Mouse (Mus musculus): ENCODE measurements around the gene Oosp1.

The Oosp1 gene

GRCm38 (mm10) chr19:11690839-11691238, at the start of gene Oosp1:
Oosp1 (minus strand) TSS chr19:11691150.
- in situ Hi-C loops (cut with MboI), result no loop called here

DNA sequence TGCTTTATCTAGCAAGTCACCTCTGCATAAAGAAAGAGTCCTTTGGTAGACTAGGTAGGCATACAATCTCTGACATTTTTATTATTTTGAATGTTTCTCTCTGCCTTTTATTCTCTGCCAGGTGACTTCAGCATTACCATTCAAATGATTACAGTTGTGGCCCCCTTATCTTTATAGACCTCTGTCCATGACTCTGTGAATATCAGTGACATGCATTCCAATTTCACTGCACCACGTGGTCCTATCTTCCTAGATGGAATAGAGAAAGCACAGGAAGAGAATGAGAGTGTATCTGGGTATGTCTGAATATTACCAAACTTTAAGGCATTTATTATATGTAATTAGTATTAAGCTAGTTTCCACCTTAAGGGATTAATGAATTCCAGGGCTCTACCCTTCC, 45.5 kb upstream of the Oosp1 start:
- in situ Hi-C loops (cut with MboI), result no loop called here

- in situ Hi-C loops (cut with MboI), result no loop called here
Measured at GRCm38 (mm10) chr19:11730278-11730677, 39.3 kb upstream of the Oosp1 start.

- in situ Hi-C loops (cut with MboI), result no loop called here
Measured at GRCm38 (mm10) chr19:11727304-11727703, 36.4 kb upstream of the Oosp1 start.

DNA sequence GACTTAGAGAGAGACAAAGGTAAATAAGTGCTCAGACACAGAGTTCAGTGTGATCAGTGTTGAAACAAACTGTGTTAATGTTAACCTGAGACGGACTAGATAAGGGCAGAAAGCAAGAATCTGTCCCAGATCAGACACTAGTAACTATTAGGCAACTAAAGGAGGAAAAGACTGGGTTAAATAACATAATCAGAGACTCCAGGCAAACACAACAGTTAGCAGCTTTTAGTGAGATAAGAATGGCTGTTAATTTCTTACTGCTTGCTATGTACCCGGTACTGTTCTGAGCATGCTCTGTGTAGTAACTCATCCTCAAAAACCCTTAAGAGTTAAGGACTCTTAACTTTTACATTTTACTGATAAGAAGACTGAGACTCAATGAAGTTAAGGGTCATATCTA, 35.0 kb upstream of the Oosp1 start:
- in situ Hi-C loops (cut with MboI), result no loop called here

DNA sequence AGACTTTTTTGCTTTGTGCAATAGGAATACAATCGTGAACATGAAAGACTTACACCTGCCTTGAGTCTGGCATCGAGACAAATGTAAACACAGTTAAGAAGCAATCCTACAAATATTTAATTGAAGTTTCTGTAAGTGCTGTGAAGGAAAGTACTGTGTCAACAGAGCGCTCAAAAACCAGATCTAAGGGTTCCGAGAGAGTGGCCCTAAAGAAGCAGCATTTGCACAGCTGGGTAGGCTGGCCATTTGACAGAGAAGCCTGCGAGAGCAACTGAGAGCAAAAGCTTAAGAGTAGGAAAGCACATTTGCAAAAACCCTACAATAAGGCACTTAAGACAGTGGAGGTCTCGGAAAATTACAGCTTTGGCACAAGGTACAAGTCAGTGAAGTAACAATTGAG, 33.3 kb upstream of the Oosp1 start:
- in situ Hi-C loops (cut with MboI), result no loop called here

DNA sequence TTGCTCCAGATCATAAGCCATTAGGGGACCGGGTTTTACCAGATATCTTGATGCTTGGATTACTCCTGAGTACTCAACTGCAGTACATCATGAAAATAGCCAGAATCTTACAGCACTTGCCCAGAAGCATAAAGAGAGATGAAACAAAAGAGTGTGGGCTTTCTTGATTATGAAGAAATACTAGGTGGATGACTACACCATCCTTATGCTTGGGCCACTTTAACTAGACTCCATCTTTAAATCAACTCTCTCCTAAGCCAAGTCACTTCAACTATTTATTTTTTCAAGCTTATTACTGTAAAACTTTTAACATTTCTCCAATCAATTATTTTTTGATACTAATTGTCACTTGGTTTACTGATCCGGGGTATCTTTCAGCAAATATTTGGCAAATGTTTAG, 32.9 kb upstream of the Oosp1 start:
- in situ Hi-C loops (cut with MboI), result no loop called here

GRCm38 (mm10) chr19:11720071-11720470, 29.1 kb upstream of the Oosp1 start:
- in situ Hi-C loops (cut with MboI), result no loop called here

GRCm38 (mm10) chr19:11712451-11712850, 21.5 kb upstream of the Oosp1 start:
- in situ Hi-C loops (cut with MboI), result no loop called here

GRCm38 (mm10) chr19:11698342-11698741, 7.4 kb upstream of the Oosp1 start:
- in situ Hi-C loops (cut with MboI), result no loop called here

DNA sequence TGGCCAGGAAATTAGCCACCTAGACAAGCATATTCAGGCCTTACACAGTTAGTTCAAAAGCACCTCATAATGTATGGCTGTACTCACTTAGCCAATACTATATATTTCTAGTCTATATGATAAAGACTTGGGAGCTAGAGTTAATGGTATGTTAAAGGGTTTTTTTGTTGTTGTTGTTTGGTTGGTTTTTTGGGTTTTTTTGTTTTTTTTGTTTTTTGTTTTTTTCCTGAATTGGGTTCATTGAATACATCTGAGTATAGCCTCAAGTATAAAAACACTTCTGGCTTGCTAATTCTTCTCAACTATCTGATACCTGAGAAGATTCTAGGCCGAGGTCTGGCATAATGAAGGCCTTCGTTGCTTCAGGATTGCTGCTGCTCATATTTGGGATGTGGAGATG, 5.8 kb upstream of the Oosp1 start, which contains the start of gene Oosp3:
TSS of gene Oosp3 (plus strand) at position 301 of the 400 bp plus-strand sequence.
- in situ Hi-C loops (cut with MboI), result no loop called here

GRCm38 (mm10) chr19:11691454-11691853, 504 bp upstream of the Oosp1 start:
- in situ Hi-C loops (cut with MboI), result no loop called here

DNA sequence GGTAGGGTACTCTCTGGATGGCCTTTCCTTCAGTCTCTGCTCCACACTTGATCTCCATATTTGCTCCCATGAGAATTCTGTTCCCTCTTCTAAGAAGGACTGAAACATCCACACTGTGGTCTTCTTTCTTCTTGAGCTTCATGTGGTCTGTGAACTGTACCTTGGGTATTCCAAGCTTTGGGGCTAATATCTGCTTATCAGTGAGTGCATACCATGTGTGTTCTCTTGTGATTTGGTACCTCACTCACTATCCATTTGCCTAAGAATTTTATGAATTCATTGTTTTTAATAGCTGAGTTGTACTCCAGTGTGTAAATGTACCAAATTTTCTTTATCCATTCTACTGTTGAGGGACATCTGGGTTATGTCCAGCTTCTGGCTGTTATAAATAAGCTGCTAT, 29.4 kb downstream of the Oosp1 start:
- in situ Hi-C loops (cut with MboI), result no loop called here

- in situ Hi-C loops (cut with MboI), result no loop called here
Measured at GRCm38 (mm10) chr19:11660459-11660858, 30.5 kb downstream of the Oosp1 start, which contains the start of gene Oosp2. Oosp2 (minus strand) TSS chr19:11660559.

DNA sequence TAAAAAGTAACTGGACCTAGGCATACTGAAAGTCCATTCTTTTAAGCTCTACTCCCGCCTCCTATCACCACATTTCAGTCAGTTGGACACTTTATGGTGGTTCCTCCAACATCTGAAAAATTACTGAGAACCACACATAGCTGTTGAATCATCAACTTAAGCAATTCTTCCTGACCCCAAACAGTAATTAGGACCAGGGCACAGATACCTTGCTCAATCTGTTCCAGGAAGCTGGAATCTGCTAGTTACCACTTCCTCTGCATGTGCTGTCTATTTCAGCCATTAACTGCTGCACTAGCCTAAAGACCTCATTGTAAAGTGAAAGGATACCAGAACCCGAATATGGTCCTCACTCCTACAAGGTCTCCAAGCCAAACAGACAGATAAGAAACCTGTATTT, 31.8 kb downstream of the Oosp1 start:
- in situ Hi-C loops (cut with MboI), result no loop called here

DNA sequence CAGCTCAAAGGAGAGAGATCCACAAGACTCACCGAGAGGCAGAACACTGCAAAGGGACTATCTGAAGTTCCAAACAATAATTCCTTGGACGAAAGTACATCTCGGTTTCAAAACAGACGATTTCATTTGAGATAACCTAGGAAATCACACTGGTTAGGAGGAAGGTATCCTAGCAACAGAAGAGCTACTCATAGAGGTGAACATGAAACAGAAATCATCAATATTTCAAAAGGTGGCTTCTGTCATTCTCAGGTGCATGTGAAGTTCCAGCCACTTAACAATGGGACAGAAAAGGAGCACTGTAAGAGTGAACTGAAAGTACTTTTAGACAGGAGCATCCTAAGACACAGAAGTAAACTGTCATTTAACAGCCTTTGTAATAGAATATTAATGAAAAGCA, 41.4 kb downstream of the Oosp1 start:
- in situ Hi-C loops (cut with MboI), result no loop called here

DNA sequence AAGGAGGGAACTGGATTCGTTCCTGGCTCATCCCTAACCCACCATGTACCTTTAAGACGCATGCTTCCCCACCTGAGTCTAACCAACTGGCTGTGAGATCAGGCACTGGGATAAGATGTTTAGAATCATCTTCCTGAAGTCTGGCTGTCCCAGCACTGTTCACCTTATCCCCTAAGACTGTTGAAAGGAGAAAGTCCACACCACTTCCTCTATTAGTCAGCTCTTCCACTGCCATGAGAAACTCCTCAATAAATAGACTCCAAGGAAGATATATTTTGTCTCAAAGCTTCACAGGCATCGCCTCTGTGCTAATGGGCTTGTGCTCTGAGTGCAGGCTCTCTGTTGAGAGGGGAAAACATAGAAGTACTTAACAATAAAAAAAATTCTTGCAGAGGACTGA, 44.8 kb downstream of the Oosp1 start:
- in situ Hi-C loops (cut with MboI), result no loop called here

DNA sequence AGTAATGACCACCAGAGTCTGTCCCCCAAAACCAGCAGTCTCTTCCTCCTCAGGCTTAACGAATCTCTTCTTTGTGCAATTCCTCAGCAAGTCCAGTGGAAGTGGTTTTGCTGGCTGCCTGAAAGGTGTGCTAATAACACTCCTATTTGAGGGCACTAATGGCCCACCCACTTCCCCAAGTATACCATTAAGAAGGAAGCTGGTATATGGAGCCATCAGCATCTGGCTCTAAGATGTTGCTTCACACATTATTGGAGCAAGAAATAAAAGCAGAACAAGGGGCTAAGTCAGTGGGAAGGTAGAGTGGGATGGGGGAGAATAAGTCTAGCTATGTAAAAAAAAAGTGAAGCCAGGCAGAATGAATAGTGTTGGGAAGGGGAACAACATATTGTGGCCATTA, 50.2 kb downstream of the Oosp1 start, which contains the start of gene Ms4a3:
TSS of gene Ms4a3 (minus strand) at position 120 of the 400 bp plus-strand sequence.
- in situ Hi-C loops (cut with MboI), result no loop called here

- in situ Hi-C loops (cut with MboI), result no loop called here
Measured at GRCm38 (mm10) chr19:11639038-11639437, 51.9 kb downstream of the Oosp1 start.

- in situ Hi-C loops (cut with MboI), result no loop called here
Measured at GRCm38 (mm10) chr19:11635572-11635971, 55.4 kb downstream of the Oosp1 start.

DNA sequence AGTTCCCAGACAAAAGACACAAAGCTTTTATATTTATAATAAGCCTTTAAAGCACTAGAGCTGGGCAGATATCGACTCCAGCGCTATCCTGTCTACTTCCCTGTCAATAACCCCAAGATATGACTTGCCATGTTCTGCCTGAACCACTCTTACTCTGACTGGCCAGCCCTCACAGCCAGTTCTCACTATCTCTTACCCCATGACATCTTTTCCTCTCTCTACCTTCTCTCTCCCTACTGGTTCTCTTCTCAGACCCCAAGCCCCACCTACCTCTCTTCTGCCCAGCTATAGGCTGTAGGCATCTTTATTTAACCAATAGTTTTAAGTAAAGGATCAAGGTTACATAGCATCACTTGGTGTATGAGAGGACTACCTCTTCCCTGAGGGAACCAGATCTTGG, 56.6 kb downstream of the Oosp1 start:
- in situ Hi-C loops (cut with MboI), result no loop called here

DNA sequence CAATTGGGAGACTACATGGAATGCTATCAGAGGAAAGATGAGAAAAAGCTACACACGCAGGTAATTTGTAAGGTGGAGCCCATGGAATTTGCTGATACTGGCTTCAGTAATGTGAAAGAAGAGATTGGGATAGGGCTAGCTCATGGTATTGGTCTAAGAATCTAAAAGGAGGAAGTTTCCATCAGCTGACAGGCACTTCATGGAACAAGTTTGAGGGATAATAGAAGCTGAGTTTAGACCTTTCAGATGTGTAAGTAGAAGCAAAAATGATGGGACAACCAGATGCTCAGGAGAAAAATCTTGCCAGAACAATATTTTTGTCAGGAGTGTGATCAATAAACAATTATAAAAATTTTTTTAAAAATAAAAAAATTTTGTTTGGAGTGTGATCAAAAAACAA, 57.2 kb downstream of the Oosp1 start:
- in situ Hi-C loops (cut with MboI), result no loop called here

DNA sequence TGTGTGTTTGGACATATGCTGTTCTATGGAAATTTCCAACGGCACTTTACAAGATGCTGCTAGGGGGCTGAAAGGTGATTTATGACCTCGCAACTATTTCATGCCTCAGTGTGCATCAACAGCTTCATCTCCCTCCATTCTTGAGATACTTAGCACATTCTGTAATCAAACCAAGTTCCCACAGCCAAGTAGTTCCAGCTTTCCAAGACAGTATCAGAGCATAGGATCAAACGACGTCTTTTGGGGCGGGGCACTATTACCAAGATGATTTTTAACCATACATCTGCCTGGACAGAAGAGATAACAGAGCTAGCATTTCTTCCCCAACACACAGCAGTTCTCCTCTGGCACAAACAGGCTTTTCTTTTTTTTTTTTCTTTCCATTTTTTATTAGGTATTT, 65.7 kb downstream of the Oosp1 start:
- in situ Hi-C loops (cut with MboI), result no loop called here

GRCm38 (mm10) chr19:11624800-11625199, 66.2 kb downstream of the Oosp1 start:
- in situ Hi-C loops (cut with MboI), result no loop called here

DNA sequence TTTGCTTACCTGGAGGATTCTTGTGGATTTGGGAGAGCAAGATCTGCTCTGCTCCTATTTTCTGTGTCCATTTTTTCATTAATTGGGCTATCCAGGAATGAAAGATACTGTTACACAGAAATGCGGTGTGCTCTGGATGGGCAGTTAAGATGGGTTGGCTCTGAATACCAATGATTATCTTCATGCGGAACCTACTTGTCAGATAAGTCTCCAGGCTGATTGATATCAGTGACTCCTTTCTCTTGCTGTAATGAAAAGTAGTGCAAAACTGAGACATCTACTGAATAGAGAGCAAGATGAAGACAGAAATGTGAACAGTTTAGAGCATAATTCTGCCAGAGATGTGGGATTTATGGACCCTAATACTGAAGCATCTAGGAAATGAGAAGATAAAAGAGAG, 67.4 kb downstream of the Oosp1 start, which contains the start of gene Ms4a2:
TSS of gene Ms4a2 (minus strand) at position 169 of the 400 bp plus-strand sequence.
- in situ Hi-C loops (cut with MboI), result no loop called here

Data from mature B cell (primary cell).